Mouse (Mus musculus): Measurements from ENCODE around the gene Atp2a1. TPM values are rescaled to one million over a fixed set of nuclear protein-coding genes. Genes with fewer than 3 reads are reported as not detected.

Gene Atp2a1
- total and polyA plus RNA-seq, 3 experiments: 0.38 to 0.74 TPM; not detected in 1

DNA sequence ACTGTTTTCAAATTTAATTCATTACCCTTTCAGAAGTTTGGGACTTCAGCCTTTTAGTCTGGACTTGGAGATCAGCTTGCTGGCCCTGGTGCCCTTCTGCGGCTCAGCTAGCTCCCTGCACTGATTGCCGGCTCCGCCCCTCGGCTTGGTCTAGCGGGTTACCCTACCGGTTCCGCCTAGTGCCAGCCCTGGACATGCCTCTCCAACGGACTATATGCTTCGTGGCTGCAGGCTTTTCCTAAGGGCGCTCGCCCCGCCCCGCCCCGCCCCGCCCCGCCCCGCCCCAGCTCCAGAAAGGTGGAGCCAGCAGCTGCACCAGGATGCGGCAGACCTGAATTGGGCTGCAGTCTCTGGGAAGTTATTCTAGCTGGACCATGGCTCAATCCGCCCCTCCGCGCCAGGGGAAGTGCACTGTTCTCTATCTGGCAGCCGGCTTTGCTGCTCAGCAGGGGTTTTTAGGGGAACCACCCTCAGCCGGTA is 19.5 kb upstream of the Atp2a1 start (continued):
- TF ChIP-seq MAZ (IDR thresholded peaks at IDR 0.05; ENCODE audit: low read depth, low read length): no peak
- TF ChIP-seq ZMIZ1 (IDR thresholded peaks at IDR 0.05; ENCODE audit: low read depth, low read length): peak; percentile 23; the same call in 1 of the 2 replicates
- TF ChIP-seq HCFC1 (IDR thresholded peaks at IDR 0.05; ENCODE audit: low read depth, low read length): peak; percentile 18; the same call in 1 of the 2 replicates
- no peak for TF ChIP-seq NRF1 (IDR thresholded peaks at IDR 0.05; ENCODE audit: low read depth, low read length)

DNA sequence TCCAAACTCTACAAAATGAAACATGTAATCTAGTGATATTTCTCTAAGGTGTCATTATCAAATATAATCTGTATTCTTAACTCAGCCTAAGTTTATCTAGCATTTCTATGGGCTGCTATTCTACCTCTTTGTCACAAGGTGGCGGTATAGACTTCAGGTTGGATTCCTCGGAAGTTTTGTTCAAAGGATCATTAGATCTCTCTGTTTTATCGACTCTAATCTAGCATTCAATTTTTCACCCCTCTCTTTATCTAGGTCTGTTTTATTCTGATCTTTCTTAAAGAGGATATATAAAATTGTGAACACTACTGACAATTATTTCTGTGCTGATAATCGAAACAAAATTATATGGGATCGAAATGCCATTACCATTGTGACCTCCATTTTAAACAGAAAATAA is 18.8 kb upstream of the Atp2a1 start:
- no peaks in the 10 kb centered on the region for H3K27me3 ChIP-seq (replicated peaks)
- peak; percentile 38 for DNase-seq (ENCODE audit: extremely low read depth)
- no peak overlapping the region for H3K4me2 ChIP-seq (ENCODE audit: insufficient read depth, low read depth, poor library complexity, severe bottlenecking)
- peak overlapping the region in 2 of 3 experiments; percentile 25 to 32 for H3K4me3 ChIP-seq (replicated peaks in 1 of 3; ENCODE audit: low read depth in 2 of 3, low read length in 2 of 3, poor library complexity in 1 of 3)
- peaks cover 0 to 2% of the 10 kb centered on the region in 2 experiments for H3K36me3 ChIP-seq (replicated peaks in 1 of 2; ENCODE audit: control insufficient read depth in 1 of 2, insufficient read depth in 1 of 2, low read length in 1 of 2)
- H3K9ac ChIP-seq (ENCODE audit: insufficient read depth, low read depth): peak overlapping the region; percentile 42; the same call in 1 of the 2 replicates
- in situ Hi-C loops (cut with MboI; ENCODE audit: low pct_ligation_motif_present, low pct_unique_long_range_greater_than_20kb, low sequenced_read_pairs) (no loop called here), dilution Hi-C loops (cut with MboI; ENCODE audit: extremely low pct_ligation_motif_present, extremely low pct_unique_long_range_greater_than_20kb, low sequenced_read_pairs) (no loop called here)
- no peak overlapping the region for H3K27ac ChIP-seq (ENCODE audit: insufficient read depth, low read depth)
- H3K9me3 ChIP-seq (replicated peaks; ENCODE audit: low read length): peaks cover 3% of the 10 kb centered on the region
- H3K4me1 ChIP-seq (ENCODE audit: control insufficient read depth in 1 of 2, insufficient read depth in 2 of 2): peaks cover 0 to 13% of the 10 kb centered on the region in 2 experiments; a peak in 3 of 4 replicates
- TF ChIP-seq SMC3 (IDR thresholded peaks at IDR 0.05; ENCODE audit: low read depth, low read length) (peak; percentile 81), RAD21 (IDR thresholded peaks at IDR 0.05; ENCODE audit: low read depth, low read length) (peak; percentile 90), USF2 (conservative IDR thresholded peaks at IDR 0.05; ENCODE audit: low read depth, low read length) (no peak), RCOR1 (conservative IDR thresholded peaks at IDR 0.05; ENCODE audit: low read depth, low read length) (no peak), SIN3A (IDR thresholded peaks at IDR 0.05; ENCODE audit: low read length) (no peak), GABPA (IDR thresholded peaks at IDR 0.05; ENCODE audit: insufficient replicate concordance, low read depth, low read length) (no peak), ZKSCAN1 (IDR thresholded peaks at IDR 0.05; ENCODE audit: borderline replicate concordance, low read depth, low read length) (no peak), IRF4 (IDR thresholded peaks at IDR 0.05; ENCODE audit: low read depth, low read length) (peak; percentile 38; the same call in 1 of the 2 replicates), UBTF (IDR thresholded peaks at IDR 0.05; ENCODE audit: low read depth, low read length) (no peak), MXI1 (IDR thresholded peaks at IDR 0.05; ENCODE audit: low read depth, low read length) (no peak), JUND (conservative IDR thresholded peaks at IDR 0.05; ENCODE audit: low read depth, low read length) (peak; percentile 40; the same call in 1 of the 2 replicates), E2F4 (IDR thresholded peaks at IDR 0.05; ENCODE audit: insufficient replicate concordance, low read depth, low read length) (0 out of 2 replicates have a peak, but pooled peaks have one; percentile 51), ZMIZ1 (IDR thresholded peaks at IDR 0.05; ENCODE audit: low read depth, low read length) (no peak), ZNF384 (IDR thresholded peaks at IDR 0.05; ENCODE audit: low read depth, low read length) (no peak), ZC3H11A (IDR thresholded peaks at IDR 0.05; ENCODE audit: low read depth, low read length) (peak; percentile 57; the same call in 1 of the 2 replicates), CTCF (conservative IDR thresholded peaks at IDR 0.05 in 1 of 2, IDR thresholded peaks at IDR 0.05 in 1 of 2; ENCODE audit: low read depth in 2 of 2, low read length in 2 of 2) (peak; percentile 77 to 90)
- no peaks in the 10 kb centered on the region; the same call in 1 of the 2 replicates for H3K79me2 ChIP-seq (replicated peaks; ENCODE audit: control insufficient read depth, extremely low read depth, insufficient read depth, poor library complexity, severe bottlenecking)

Data from CH12.LX (cell line).